Mouse (Mus musculus) urinary bladder, postnatal 4 days (tissue): ENCODE measurements around the gene Auts2.

Experiments
- DNase-seq, 2 experiments: peaks; one replicate each; pipeline ENCODE4 v3.0.0; 2021 to 2022; ENCODE audit warnings: low spot score in 2 of 2

Gene Auts2

GRCm38 (mm10) chr5:132008703-132009222 is 534.4 kb downstream of the Auts2 start:
- no peak for DNase-seq

- DNase-seq: no peak
Observed at GRCm38 (mm10) chr5:132007907-132008306, 535.2 kb downstream of the Auts2 start.

GRCm38 (mm10) chr5:131992681-131993211 is 550.4 kb downstream of the Auts2 start:
- no peak for DNase-seq

- DNase-seq: no peak
Observed at GRCm38 (mm10) chr5:131992268-131992667, 550.9 kb downstream of the Auts2 start.

GRCm38 (mm10) chr5:131990532-131990931 is 552.6 kb downstream of the Auts2 start:
- no peak for DNase-seq

- DNase-seq: no peak
Observed at GRCm38 (mm10) chr5:131981451-131981850, 561.7 kb downstream of the Auts2 start.

- DNase-seq: no peak
Observed at GRCm38 (mm10) chr5:131978939-131979338, 564.2 kb downstream of the Auts2 start.

GRCm38 (mm10) chr5:131977497-131977896 is 565.6 kb downstream of the Auts2 start:
- no peak for DNase-seq

GRCm38 (mm10) chr5:131971901-131972300 is 571.2 kb downstream of the Auts2 start:
- DNase-seq: no peak

GRCm38 (mm10) chr5:131965499-131965898 is 577.6 kb downstream of the Auts2 start:
- no peak for DNase-seq

- DNase-seq: no peak
Observed at GRCm38 (mm10) chr5:131963565-131963964, 579.6 kb downstream of the Auts2 start.

GRCm38 (mm10) chr5:131961859-131962258 is 581.3 kb downstream of the Auts2 start:
- no peak for DNase-seq

- DNase-seq: no peak
Observed at GRCm38 (mm10) chr5:131960432-131960831, 582.7 kb downstream of the Auts2 start.

GRCm38 (mm10) chr5:131956998-131957397 is 586.1 kb downstream of the Auts2 start:
- DNase-seq: no peak

- no peak for DNase-seq
Observed at GRCm38 (mm10) chr5:131956090-131956489, 587.1 kb downstream of the Auts2 start.

- DNase-seq: no peak
Observed at GRCm38 (mm10) chr5:131955227-131956016, 587.7 kb downstream of the Auts2 start.

- no peak for DNase-seq
Observed at GRCm38 (mm10) chr5:131948571-131949151, 594.5 kb downstream of the Auts2 start.

- DNase-seq: no peak
Observed at GRCm38 (mm10) chr5:131946801-131947200, 596.3 kb downstream of the Auts2 start.

GRCm38 (mm10) chr5:131944761-131945160 is 598.4 kb downstream of the Auts2 start:
- DNase-seq: no peak

GRCm38 (mm10) chr5:131928696-131929095 is 614.4 kb downstream of the Auts2 start:
- no peak for DNase-seq

- no peak for DNase-seq
Observed at GRCm38 (mm10) chr5:131922759-131923158, 620.4 kb downstream of the Auts2 start.

- no peak for DNase-seq
Observed at GRCm38 (mm10) chr5:131922118-131922517, 621.0 kb downstream of the Auts2 start.
